Mouse (Mus musculus) myocyte (in vitro differentiated cells): ENCODE measurements around the gene Ankub1.
A peak's percentile ranks its signal among the peaks of the same experiment; 100 is the strongest.

Experiments used
- MYOD1 ChIP-seq, 3 experiments: IDR thresholded peaks; one replicate each; pipeline ENCODE4 v1.6.1; 2011; ENCODE audit warnings: control low read depth in 2 of 3, low read depth in 2 of 3, mild to moderate bottlenecking in 2 of 3, moderate library complexity in 1 of 3; ENCODE audit not compliant: insufficient read length in 2 of 3, control insufficient read depth in 1 of 3
- POLR2A ChIP-seq: IDR thresholded peaks from one replicate; pipeline ENCODE4 v1.6.1; 2011; ENCODE audit warnings: low read depth, mild to moderate bottlenecking, control low read depth, moderate library complexity; ENCODE audit not compliant: insufficient read length

DNA sequence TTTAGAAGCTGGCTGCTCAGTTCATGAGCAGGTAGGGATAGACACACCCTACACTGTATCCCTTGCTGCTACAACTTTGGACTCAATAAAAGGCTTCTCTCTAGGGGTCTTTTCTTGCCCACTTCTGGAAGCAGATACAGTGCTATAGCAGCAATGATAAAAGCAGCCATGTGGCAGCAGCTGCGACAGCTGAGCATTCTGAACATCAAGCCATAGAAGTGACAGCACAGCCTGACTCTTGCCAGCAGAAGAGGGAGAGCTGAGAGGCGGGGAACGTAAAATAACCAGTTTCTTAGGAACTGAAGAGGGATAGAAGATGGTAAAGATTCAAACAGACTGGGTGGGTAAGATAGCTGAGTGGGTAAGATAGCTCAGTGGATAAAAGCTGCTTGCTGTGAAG, 40.1 kb downstream of the Ankub1 start:
- peak; percentile 12 to 83 (median 72) for TF ChIP-seq MYOD1 (IDR thresholded peaks at IDR 0.05; ENCODE audit: control insufficient read depth in 1 of 3, insufficient read length in 2 of 3, low read depth in 2 of 3)
- TF ChIP-seq POLR2A: no peak
